Mouse (Mus musculus): ENCODE results near the gene Prr14l. TPM values are rescaled to one million over a fixed set of nuclear protein-coding genes. Genes with fewer than 3 reads are reported as not detected.
"Not testable (repeated sequence)": the region's sequence is repeated elsewhere in the genome, so short reads cannot be mapped to it uniquely, and the experiment has no call there.

Prr14l gene
- polyA plus RNA-seq, 1 experiment from 2014 or later, result 14.1 TPM

- H3K4me1 ChIP-seq (replicated peaks; ENCODE audit: control insufficient read depth, insufficient read depth, low read length), result no peaks in the 10 kb centered on the region
- no peak overlapping the region for H3K9ac ChIP-seq (ENCODE audit: low read depth, low read length)
- no peak overlapping the region for H3K4me3 ChIP-seq (ENCODE audit: low read depth, low read length)
- no peak for ATAC-seq (replicated peaks; ENCODE audit: low FRiP score)
- H3K4me2 ChIP-seq, result no peak overlapping the region
- peaks cover 2% of the 10 kb centered on the region; the same call in 1 of the 2 replicates for H3K36me3 ChIP-seq (ENCODE audit: control insufficient read depth, insufficient read depth, low read length)
- no peak for DNase-seq (ENCODE audit: low spot score)
- H3K9me3 ChIP-seq (ENCODE audit: control insufficient read depth, low read length), result no peaks in the 10 kb centered on the region
- no peak overlapping the region for H3K27ac ChIP-seq (ENCODE audit: low read depth, low read length)
- no peaks in the 10 kb centered on the region for H3K27me3 ChIP-seq (replicated peaks; ENCODE audit: control insufficient read depth, insufficient read depth, low read length)
- WGBS, result 92% methylated on average over 8 of the region's 8 CpGs
Observed at GRCm38 (mm10) chr5:32756141-32756540, 97.9 kb downstream of the Prr14l start.

DNA sequence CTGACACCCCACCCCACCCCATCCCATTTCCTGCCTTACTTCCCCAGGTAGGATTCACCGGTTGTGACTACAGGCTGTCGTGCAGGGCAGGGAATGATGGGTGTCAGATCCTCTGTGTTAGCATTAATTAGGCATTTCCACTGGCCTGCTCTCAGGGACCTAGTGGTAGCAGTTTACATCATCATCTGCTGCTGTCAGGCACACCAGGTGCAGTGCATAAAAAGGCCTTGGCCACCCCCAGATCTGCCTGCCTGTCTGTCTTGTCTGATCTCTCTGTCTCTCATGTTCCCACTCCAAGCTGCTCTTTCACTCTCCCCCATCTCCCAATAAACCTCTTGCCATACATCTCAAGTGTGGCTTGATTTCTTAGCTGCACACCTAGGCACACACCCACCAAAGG, 102.3 kb downstream of the Prr14l start:
- no peak for ATAC-seq (replicated peaks; ENCODE audit: low FRiP score)
- peaks cover under 1% of the 10 kb centered on the region; the same call in 1 of the 2 replicates for H3K36me3 ChIP-seq (ENCODE audit: control insufficient read depth, insufficient read depth, low read length)
- WGBS, result 54% methylated on average over 2 of the region's 2 CpGs
- no peaks in the 10 kb centered on the region for H3K27me3 ChIP-seq (replicated peaks; ENCODE audit: control insufficient read depth, insufficient read depth, low read length)
- peaks cover 7% of the 10 kb centered on the region for H3K4me1 ChIP-seq (replicated peaks; ENCODE audit: control insufficient read depth, insufficient read depth, low read length)
- no peaks in the 10 kb centered on the region for H3K9me3 ChIP-seq (ENCODE audit: control insufficient read depth, low read length)
- no peak overlapping the region for H3K9ac ChIP-seq (ENCODE audit: low read depth, low read length)
- no peak overlapping the region for H3K27ac ChIP-seq (ENCODE audit: low read depth, low read length)
- no peak for DNase-seq (ENCODE audit: low spot score)
- no peak overlapping the region for H3K4me2 ChIP-seq
- H3K4me3 ChIP-seq (ENCODE audit: low read depth, low read length), result no peak overlapping the region

- Histone ChIP-seq H3K36me3 (ENCODE audit: control insufficient read depth, insufficient read depth, low read length) (no peaks in the 10 kb centered on the region), H3K27ac (ENCODE audit: low read depth, low read length) (no peak overlapping the region), H3K4me3 (ENCODE audit: low read depth, low read length) (no peak overlapping the region), H3K27me3 (replicated peaks; ENCODE audit: control insufficient read depth, insufficient read depth, low read length) (no peaks in the 10 kb centered on the region), H3K4me1 (replicated peaks; ENCODE audit: control insufficient read depth, insufficient read depth, low read length) (peaks cover 20% of the 10 kb centered on the region), H3K4me2 (no peak overlapping the region), H3K9ac (ENCODE audit: low read depth, low read length) (no peak overlapping the region), H3K9me3 (ENCODE audit: control insufficient read depth, low read length) (no peaks in the 10 kb centered on the region)
- DNase-seq (ENCODE audit: low spot score) (no peak), ATAC-seq (replicated peaks; ENCODE audit: low FRiP score) (no peak)
- 88% methylated on average over 6 of the region's 6 CpGs for WGBS
Observed at GRCm38 (mm10) chr5:32748936-32749335, 105.1 kb downstream of the Prr14l start.

GRCm38 (mm10) chr5:32747650-32748375, 106.2 kb downstream of the Prr14l start:
- whole genome bisulfite sequencing, result 51% methylated on average over 6 of the region's 6 CpGs
- Histone ChIP-seq H3K9me3 (ENCODE audit: control insufficient read depth, low read length) (no peaks in the 10 kb centered on the region), H3K4me2 (no peak overlapping the region), H3K4me3 (ENCODE audit: low read depth, low read length) (no peak overlapping the region), H3K36me3 (ENCODE audit: control insufficient read depth, insufficient read depth, low read length) (no peaks in the 10 kb centered on the region), H3K4me1 (replicated peaks; ENCODE audit: control insufficient read depth, insufficient read depth, low read length) (peaks cover 21% of the 10 kb centered on the region), H3K27ac (ENCODE audit: low read depth, low read length) (no peak overlapping the region), H3K9ac (ENCODE audit: low read depth, low read length) (no peak overlapping the region), H3K27me3 (replicated peaks; ENCODE audit: control insufficient read depth, insufficient read depth, low read length) (no peaks in the 10 kb centered on the region)
- ATAC-seq (replicated peaks; ENCODE audit: low FRiP score) (no peak), DNase-seq (ENCODE audit: low spot score) (peak; percentile 39)

DNA sequence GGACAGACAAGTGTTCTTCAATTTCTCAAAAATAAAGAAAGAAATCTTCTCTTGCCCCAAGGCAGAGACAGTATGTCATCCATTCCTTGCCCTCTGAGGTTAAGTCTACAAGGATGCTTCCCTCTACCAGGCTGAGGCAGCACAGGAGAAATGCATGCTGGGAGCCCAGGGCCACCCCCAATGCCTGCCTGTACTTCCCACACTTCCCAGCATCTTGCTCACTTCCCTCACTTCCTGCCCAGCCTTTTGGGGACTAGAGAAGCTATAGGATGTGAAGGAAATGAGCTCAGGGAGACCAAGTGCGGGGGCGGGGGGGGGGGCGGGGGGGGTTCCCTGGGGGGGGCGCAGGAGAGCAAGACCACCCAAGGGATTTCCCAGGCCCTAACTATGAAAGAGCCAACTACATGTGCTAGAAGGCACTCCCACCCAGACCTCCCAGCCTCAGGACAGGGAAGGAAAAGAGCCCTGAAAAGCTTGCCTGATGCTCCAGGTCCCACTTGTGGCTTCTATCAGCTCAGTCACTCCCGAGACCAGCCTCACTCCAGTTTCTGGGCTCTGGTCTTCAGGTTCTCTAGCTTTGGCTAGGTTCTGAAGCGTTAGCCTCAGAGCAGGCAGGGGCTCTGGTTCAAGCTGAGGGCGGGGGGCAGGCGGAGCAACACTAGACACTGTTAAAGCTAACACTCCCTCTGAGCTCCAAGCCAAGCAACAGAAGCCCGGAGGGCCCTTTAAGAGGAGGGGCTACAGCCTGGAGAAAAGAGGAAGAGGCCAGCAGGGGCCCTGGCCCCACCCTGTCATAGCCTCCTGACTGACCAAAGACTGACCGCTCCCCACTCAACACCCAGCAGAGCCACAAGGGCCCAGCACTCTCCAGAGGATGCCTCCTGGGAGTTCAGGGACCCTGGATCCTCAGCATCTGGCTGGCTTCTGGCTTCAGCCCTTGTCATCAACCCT, 108.1 kb downstream of the Prr14l start:
- H3K9ac ChIP-seq (ENCODE audit: low read depth, low read length), result peak overlapping the region; percentile 51; the same call in 1 of the 2 replicates
- DNase-seq (ENCODE audit: low spot score) (peak; percentile 67), ATAC-seq (replicated peaks; ENCODE audit: low FRiP score) (peak; percentile 82)
- no peaks in the 10 kb centered on the region for H3K27me3 ChIP-seq (replicated peaks; ENCODE audit: control insufficient read depth, insufficient read depth, low read length)
- peak overlapping the region; percentile 57 for H3K4me2 ChIP-seq
- 0 out of 2 replicates have a peak, but pooled peaks cover 2% of the 10 kb centered on the region for H3K36me3 ChIP-seq (ENCODE audit: control insufficient read depth, insufficient read depth, low read length)
- H3K4me1 ChIP-seq (replicated peaks; ENCODE audit: control insufficient read depth, insufficient read depth, low read length), result peaks cover 21% of the 10 kb centered on the region
- no peaks in the 10 kb centered on the region for H3K9me3 ChIP-seq (ENCODE audit: control insufficient read depth, low read length)
- H3K4me3 ChIP-seq (ENCODE audit: low read depth, low read length), result peak overlapping the region; percentile 54
- 8% methylated on average over 6 of the region's 10 CpGs for WGBS
- H3K27ac ChIP-seq (ENCODE audit: low read depth, low read length), result peak overlapping the region; percentile 82

DNA sequence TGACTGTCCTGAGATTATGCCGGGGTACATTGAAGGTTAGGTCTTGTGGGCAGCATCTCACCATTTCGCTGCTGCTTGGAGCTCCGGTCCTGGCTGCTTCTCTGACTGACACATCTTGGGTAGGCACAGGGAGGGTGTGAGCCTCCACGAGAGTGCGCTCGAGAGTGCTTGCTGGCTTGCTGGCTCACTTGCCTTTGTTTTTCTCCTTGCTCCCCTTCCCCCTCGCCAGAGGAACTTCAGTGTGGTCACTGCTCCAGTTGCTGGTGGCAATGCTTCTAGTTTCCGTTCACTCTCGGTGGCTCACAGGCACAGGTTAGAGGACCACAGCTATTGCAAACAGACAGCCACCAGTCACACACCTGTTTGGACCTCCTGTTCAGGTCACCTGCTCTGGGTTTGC, 111.9 kb downstream of the Prr14l start:
- no peak for DNase-seq (ENCODE audit: low spot score)

DNA sequence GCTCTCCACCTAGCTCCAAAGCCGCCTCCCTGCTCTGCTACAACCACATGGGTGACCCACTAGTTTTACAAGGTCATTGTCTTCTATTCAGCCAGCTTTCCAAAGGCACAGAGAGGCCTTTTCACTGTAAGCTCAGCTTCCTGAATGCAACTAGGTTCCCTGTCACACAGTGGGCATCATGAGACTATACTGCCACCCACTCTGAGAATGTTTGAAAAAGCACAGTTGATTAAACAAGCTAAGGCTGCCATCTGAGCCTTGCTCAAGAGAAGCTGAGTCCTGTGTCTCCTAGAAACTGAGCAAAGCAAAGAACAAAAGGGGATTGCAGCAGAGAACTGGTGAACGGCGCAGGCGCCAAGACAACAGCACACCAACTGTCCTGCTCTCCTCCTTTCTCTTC, 112.7 kb downstream of the Prr14l start:
- not testable (repeated sequence) for H3K27ac ChIP-seq (ENCODE audit: low read depth, low read length); H3K9ac ChIP-seq (ENCODE audit: low read depth, low read length); H3K4me2 ChIP-seq; H3K36me3 ChIP-seq (ENCODE audit: control insufficient read depth, insufficient read depth, low read length); ATAC-seq (replicated peaks; ENCODE audit: low FRiP score); H3K27me3 ChIP-seq (replicated peaks; ENCODE audit: control insufficient read depth, insufficient read depth, low read length); H3K4me3 ChIP-seq (ENCODE audit: low read depth, low read length); DNase-seq (ENCODE audit: low spot score); H3K9me3 ChIP-seq (ENCODE audit: control insufficient read depth, low read length)
- 89% methylated on average over 4 of the region's 4 CpGs for WGBS
- H3K4me1 ChIP-seq (replicated peaks; ENCODE audit: control insufficient read depth, insufficient read depth, low read length), result peaks cover 12% of the 10 kb centered on the region

More for the DNA sequence above, 111.9 kb downstream of the Prr14l start:
- Histone ChIP-seq H3K9me3 (ENCODE audit: control insufficient read depth, low read length) (no peaks in the 10 kb centered on the region), H3K9ac (ENCODE audit: low read depth, low read length) (no peak overlapping the region), H3K27me3 (replicated peaks; ENCODE audit: control insufficient read depth, insufficient read depth, low read length) (no peaks in the 10 kb centered on the region), H3K4me3 (ENCODE audit: low read depth, low read length) (no peak overlapping the region), H3K27ac (ENCODE audit: low read depth, low read length) (no peak overlapping the region), H3K4me1 (replicated peaks; ENCODE audit: control insufficient read depth, insufficient read depth, low read length) (peaks cover 18% of the 10 kb centered on the region), H3K36me3 (ENCODE audit: control insufficient read depth, insufficient read depth, low read length) (peaks cover 6% of the 10 kb centered on the region; the same call in 1 of the 2 replicates), H3K4me2 (no peak overlapping the region)
- ATAC-seq (replicated peaks; ENCODE audit: low FRiP score), result no peak
- WGBS, result 74% methylated on average over 9 of the region's 9 CpGs

GRCm38 (mm10) chr5:32740850-32741249, 113.2 kb downstream of the Prr14l start:
- 92% methylated on average over 8 of the region's 8 CpGs for WGBS

More at GRCm38 (mm10) chr5:32740850-32741249, 113.2 kb downstream of the Prr14l start:
- H3K4me2 ChIP-seq; H3K4me3 ChIP-seq (ENCODE audit: low read depth, low read length); H3K4me1 ChIP-seq (replicated peaks; ENCODE audit: control insufficient read depth, insufficient read depth, low read length); H3K9me3 ChIP-seq (ENCODE audit: control insufficient read depth, low read length); ATAC-seq (replicated peaks; ENCODE audit: low FRiP score); H3K36me3 ChIP-seq (ENCODE audit: control insufficient read depth, insufficient read depth, low read length); H3K9ac ChIP-seq (ENCODE audit: low read depth, low read length); DNase-seq (ENCODE audit: low spot score); H3K27ac ChIP-seq (ENCODE audit: low read depth, low read length); H3K27me3 ChIP-seq (replicated peaks; ENCODE audit: control insufficient read depth, insufficient read depth, low read length): not testable (repeated sequence)
